Mouse (Mus musculus): ENCODE measurements around the gene Lamb3. TPM values are rescaled to one million over a fixed set of nuclear protein-coding genes. Genes with fewer than 3 reads are reported as not detected.

Lamb3 gene
- polyA plus RNA-seq, 1 experiment from 2014 or later = 2.5 TPM

DNA sequence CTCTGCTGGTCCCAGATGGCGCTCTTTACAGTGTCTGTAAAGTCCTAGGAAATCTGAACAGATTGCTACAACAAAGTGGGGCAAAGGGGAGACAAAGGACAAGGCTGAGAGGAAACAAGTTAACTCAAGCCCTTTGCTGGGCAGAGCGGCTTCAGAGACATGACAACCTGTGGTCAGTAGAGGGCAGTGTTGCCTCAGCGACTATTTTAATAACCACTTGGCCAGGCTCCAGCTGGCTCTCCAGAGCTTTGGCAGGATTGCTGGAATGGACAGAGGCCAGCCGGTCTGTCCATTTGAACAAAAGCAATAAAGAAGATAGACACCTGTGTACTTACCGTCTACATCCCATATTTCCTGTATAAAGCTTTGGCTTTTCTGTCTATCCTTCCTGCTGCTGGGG lies 178.6 kb downstream of the Lamb3 start:
- peak; percentile 95 for TF ChIP-seq CTCF (IDR thresholded peaks at IDR 0.05; ENCODE audit: low read depth)
- 0% methylated on average over 5 of the region's 5 CpGs for whole genome bisulfite sequencing
- ATAC-seq = 0 out of 2 replicates have a peak, but pooled peaks have one; percentile 25
- Histone ChIP-seq H3K4me1 (replicated peaks; ENCODE audit: control insufficient read depth, insufficient read depth, low read length) (no peaks in the 10 kb centered on the region), H3K9me3 (ENCODE audit: control insufficient read depth) (no peaks in the 10 kb centered on the region), H3K4me2 (replicated peaks; ENCODE audit: low read depth) (no peak overlapping the region), H3K27me3 (replicated peaks; ENCODE audit: control insufficient read depth, insufficient read depth, low read length) (no peaks in the 10 kb centered on the region), H3K27ac (ENCODE audit: low read depth, low read length) (no peak overlapping the region), H3K9ac (ENCODE audit: low read depth, low read length) (no peak overlapping the region), H3K36me3 (ENCODE audit: control insufficient read depth, insufficient read depth) (no peaks in the 10 kb centered on the region), H3K4me3 (ENCODE audit: low read depth, low read length) (no peak overlapping the region)

DNA sequence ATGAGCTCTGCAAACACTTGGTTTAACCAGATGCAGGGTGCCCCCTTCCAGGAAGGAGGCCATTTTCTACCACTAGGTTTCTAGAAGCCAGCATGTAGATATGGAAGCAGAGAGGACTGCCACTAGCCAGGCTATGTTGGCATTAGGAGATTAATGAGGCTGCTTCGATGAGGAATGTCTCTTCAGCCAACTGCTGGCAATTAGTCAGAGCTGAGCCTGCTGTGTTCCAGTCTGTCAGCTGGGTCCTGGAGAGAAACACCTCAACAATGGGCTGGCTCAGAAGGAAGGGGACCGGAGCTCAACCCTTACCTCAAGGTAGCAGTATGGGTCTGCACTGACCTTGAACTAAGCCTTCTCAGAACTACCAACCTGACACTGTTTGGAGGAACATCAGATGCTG lies 179.7 kb downstream of the Lamb3 start:
- no peaks in the 10 kb centered on the region for H3K4me1 ChIP-seq (replicated peaks; ENCODE audit: control insufficient read depth, insufficient read depth, low read length)
- TF ChIP-seq CTCF (IDR thresholded peaks at IDR 0.05; ENCODE audit: low read depth) = no peak
- ATAC-seq = no peak
- no peaks in the 10 kb centered on the region for H3K9me3 ChIP-seq (ENCODE audit: control insufficient read depth)
- H3K27ac ChIP-seq (ENCODE audit: low read depth, low read length) = no peak overlapping the region
- H3K9ac ChIP-seq (ENCODE audit: low read depth, low read length) = no peak overlapping the region
- H3K27me3 ChIP-seq (replicated peaks; ENCODE audit: control insufficient read depth, insufficient read depth, low read length) = no peaks in the 10 kb centered on the region
- H3K4me3 ChIP-seq (ENCODE audit: low read depth, low read length) = no peak overlapping the region
- WGBS = 67% methylated on average over 2 of the region's 2 CpGs
- H3K4me2 ChIP-seq (replicated peaks; ENCODE audit: low read depth) = no peak overlapping the region
- H3K36me3 ChIP-seq (ENCODE audit: control insufficient read depth, insufficient read depth) = no peaks in the 10 kb centered on the region

DNA sequence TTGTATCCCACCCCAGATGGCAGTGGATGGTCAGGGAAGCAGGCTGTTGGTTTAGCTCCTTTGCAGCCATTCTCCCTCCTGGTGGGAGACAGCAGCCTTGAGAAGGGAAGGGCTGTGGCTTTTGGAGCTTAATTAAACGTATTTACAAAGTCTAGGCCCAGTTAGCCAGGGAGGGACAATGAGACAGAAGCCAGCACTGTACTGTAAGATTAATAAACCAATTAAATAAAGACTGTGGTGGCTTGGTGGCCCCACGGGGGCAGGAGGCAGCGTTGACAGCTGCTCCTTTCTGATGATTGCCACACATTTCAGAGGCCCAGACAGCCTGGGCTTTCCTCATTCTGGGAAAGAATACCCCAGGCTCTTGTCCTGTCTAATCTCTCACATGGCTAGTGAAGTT lies 182.0 kb downstream of the Lamb3 start:
- H3K27ac ChIP-seq (ENCODE audit: low read depth, low read length) = no peak overlapping the region
- no peak overlapping the region for H3K4me2 ChIP-seq (replicated peaks; ENCODE audit: low read depth)
- no peaks in the 10 kb centered on the region for H3K27me3 ChIP-seq (replicated peaks; ENCODE audit: control insufficient read depth, insufficient read depth, low read length)
- no peak for ATAC-seq
- 14% methylated on average over 3 of the region's 3 CpGs for WGBS
- TF ChIP-seq CTCF (IDR thresholded peaks at IDR 0.05; ENCODE audit: low read depth) = no peak
- no peaks in the 10 kb centered on the region for H3K4me1 ChIP-seq (replicated peaks; ENCODE audit: control insufficient read depth, insufficient read depth, low read length)
- no peak overlapping the region for H3K9ac ChIP-seq (ENCODE audit: low read depth, low read length)
- H3K36me3 ChIP-seq (ENCODE audit: control insufficient read depth, insufficient read depth) = no peaks in the 10 kb centered on the region
- H3K9me3 ChIP-seq (ENCODE audit: control insufficient read depth) = no peaks in the 10 kb centered on the region
- no peak overlapping the region for H3K4me3 ChIP-seq (ENCODE audit: low read depth, low read length)

DNA sequence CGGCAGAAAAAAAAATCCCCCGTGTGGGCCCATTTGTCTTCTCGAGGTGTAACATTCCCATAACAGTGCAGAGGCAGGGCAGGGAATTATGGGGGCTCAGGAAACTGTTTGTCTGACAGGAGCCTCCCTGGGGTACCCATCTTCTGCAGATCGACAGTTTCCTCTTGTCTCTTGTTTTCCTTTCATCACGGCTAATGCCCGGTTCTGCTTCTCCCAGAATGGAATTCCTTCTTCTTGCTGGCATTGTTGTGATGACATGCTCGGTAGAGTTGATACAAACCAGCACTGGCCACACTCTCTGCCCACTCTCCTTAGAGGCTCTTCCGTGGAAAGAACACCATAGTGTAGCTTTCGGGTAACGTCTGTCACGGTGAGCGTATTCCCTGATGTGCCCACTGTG lies 182.5 kb downstream of the Lamb3 start:
- Histone ChIP-seq H3K4me1 (replicated peaks; ENCODE audit: control insufficient read depth, insufficient read depth, low read length) (no peaks in the 10 kb centered on the region), H3K27me3 (replicated peaks; ENCODE audit: control insufficient read depth, insufficient read depth, low read length) (no peaks in the 10 kb centered on the region), H3K4me2 (replicated peaks; ENCODE audit: low read depth) (no peak overlapping the region), H3K36me3 (ENCODE audit: control insufficient read depth, insufficient read depth) (no peaks in the 10 kb centered on the region), H3K9ac (ENCODE audit: low read depth, low read length) (no peak overlapping the region), H3K9me3 (ENCODE audit: control insufficient read depth) (no peaks in the 10 kb centered on the region), H3K27ac (ENCODE audit: low read depth, low read length) (no peak overlapping the region), H3K4me3 (ENCODE audit: low read depth, low read length) (no peak overlapping the region)
- TF ChIP-seq CTCF (IDR thresholded peaks at IDR 0.05; ENCODE audit: low read depth) = no peak
- ATAC-seq = no peak
- WGBS = 65% methylated on average over 12 of the region's 12 CpGs

DNA sequence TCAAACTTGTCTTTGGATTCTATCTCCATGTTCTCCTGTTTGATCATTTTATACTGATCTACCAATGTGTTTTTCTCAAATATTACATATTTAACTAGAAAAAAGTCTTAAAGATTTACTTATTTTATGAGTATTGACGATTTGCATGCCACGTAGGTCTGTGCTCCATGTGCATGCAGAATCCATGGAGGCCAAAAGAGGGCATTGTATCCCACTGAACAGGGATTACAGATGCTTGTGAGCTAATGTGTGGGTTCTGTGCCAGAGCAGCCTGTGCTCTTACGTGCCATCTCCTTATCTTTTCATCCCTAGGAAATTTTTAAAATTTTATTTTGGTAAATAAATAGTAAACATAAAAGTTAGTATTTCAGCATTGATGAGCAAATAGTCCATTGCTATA lies 184.8 kb downstream of the Lamb3 start:
- Histone ChIP-seq H3K36me3 (ENCODE audit: control insufficient read depth, insufficient read depth) (no peaks in the 10 kb centered on the region), H3K9ac (ENCODE audit: low read depth, low read length) (no peak overlapping the region), H3K4me2 (replicated peaks; ENCODE audit: low read depth) (no peak overlapping the region), H3K9me3 (ENCODE audit: control insufficient read depth) (no peaks in the 10 kb centered on the region), H3K27ac (ENCODE audit: low read depth, low read length) (no peak overlapping the region), H3K4me1 (replicated peaks; ENCODE audit: control insufficient read depth, insufficient read depth, low read length) (no peaks in the 10 kb centered on the region), H3K4me3 (ENCODE audit: low read depth, low read length) (no peak overlapping the region), H3K27me3 (replicated peaks; ENCODE audit: control insufficient read depth, insufficient read depth, low read length) (no peaks in the 10 kb centered on the region)
- peak; percentile 25; the same call in 1 of the 2 replicates for TF ChIP-seq CTCF (IDR thresholded peaks at IDR 0.05; ENCODE audit: low read depth)
- no peak for ATAC-seq
- whole genome bisulfite sequencing = 96% methylated on average over 3 of the region's 3 CpGs

Other genes with a start within 250 kb of the Lamb3 start
- gene Syt14, start 171.9 kb upstream of the Lamb3 start, polyA plus RNA-seq (2015; fragmentation: Nextera tagmentation; extraction: Ambion mirVana) = 0.73 and 0.75 TPM in 2 replicates
- 1.7 and 1.8 TPM in 2 replicates for gene Diexf, start 77.4 kb upstream of the Lamb3 start, polyA plus RNA-seq (2015; fragmentation: Nextera tagmentation; extraction: Ambion mirVana)
- 47.8 and 48.3 TPM in 2 replicates for gene Irf6, start 54.6 kb upstream of the Lamb3 start, polyA plus RNA-seq (2015; fragmentation: Nextera tagmentation; extraction: Ambion mirVana)
- gene A130010J15Rik, start 39.7 kb upstream of the Lamb3 start, polyA plus RNA-seq (2015; fragmentation: Nextera tagmentation; extraction: Ambion mirVana) = 7.2 and 8.0 TPM in 2 replicates
- gene Traf3ip3, start 6.0 kb upstream of the Lamb3 start, polyA plus RNA-seq (2015; fragmentation: Nextera tagmentation; extraction: Ambion mirVana) = 2.5 and 3.2 TPM in 2 replicates
- gene Hsd11b1, start 56.4 kb downstream of the Lamb3 start, polyA plus RNA-seq (2015; fragmentation: Nextera tagmentation; extraction: Ambion mirVana) = 2.7 and 3.2 TPM in 2 replicates
- 10.1 and 11.7 TPM in 2 replicates for gene G0s2, start 65.5 kb downstream of the Lamb3 start, polyA plus RNA-seq (2015; fragmentation: Nextera tagmentation; extraction: Ambion mirVana)
- 0.93 and 1.0 TPM in 2 replicates for gene Camk1g, start 162.6 kb downstream of the Lamb3 start, polyA plus RNA-seq (2015; fragmentation: Nextera tagmentation; extraction: Ambion mirVana)

Measured in intestine, postnatal 0 days (tissue).